Mouse (Mus musculus): ENCODE measurements around the gene Plpp6. TPM values are rescaled to one million over a fixed set of nuclear protein-coding genes. Genes with fewer than 3 reads are reported as not detected.
A peak's percentile ranks its signal among the peaks of the same experiment; 100 is the strongest.
"Not testable (repeated sequence)": the region's sequence is repeated elsewhere in the genome, so short reads cannot be mapped to it uniquely, and the experiment has no call there.

Plpp6 gene
- polyA plus RNA-seq, 1 experiment: 22.9 TPM

DNA sequence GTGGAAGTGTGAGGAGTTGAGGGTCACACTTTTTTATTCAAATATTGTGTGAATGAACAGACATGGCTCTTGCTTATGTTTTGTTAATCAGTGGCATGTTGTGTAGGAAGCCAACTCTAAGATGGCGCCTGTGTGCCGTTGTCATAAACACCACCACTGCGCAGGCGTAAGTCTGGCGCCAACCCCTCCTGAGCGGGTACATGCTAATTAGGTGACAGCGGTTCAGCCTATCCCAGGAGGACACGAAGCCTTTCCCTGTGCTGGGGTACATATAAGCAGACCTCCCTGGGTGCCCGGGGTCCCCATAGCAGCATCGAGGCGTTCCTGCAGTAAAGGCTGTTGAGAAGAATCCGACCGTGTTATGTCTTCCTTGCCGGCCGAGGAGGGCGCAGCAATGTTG is 36.6 kb downstream of the Plpp6 start:
- H3K27ac ChIP-seq (replicated peaks; ENCODE audit: low read depth, low read length); H3K4me1 ChIP-seq (ENCODE audit: control insufficient read depth, insufficient read depth, insufficient read length, low read length); H3K4me3 ChIP-seq (ENCODE audit: insufficient read depth, low read depth, low read length): not testable (repeated sequence)

GRCm38 (mm10) chr19:29008069-29008706 is 44.4 kb downstream of the Plpp6 start:
- H3K4me3 ChIP-seq (ENCODE audit: insufficient read depth, low read depth, low read length): no peak overlapping the region
- H3K4me1 ChIP-seq (ENCODE audit: control insufficient read depth, insufficient read depth, insufficient read length, low read length): no peaks in the 10 kb centered on the region
- H3K27ac ChIP-seq (replicated peaks; ENCODE audit: low read depth, low read length): no peak overlapping the region

GRCm38 (mm10) chr19:29009046-29009445 is 45.3 kb downstream of the Plpp6 start:
- Histone ChIP-seq H3K4me1 (ENCODE audit: control insufficient read depth, insufficient read depth, insufficient read length, low read length) (no peaks in the 10 kb centered on the region), H3K4me3 (ENCODE audit: insufficient read depth, low read depth, low read length) (no peak overlapping the region), H3K27ac (replicated peaks; ENCODE audit: low read depth, low read length) (no peak overlapping the region)

- H3K27ac ChIP-seq (replicated peaks; ENCODE audit: low read depth, low read length): no peak overlapping the region
- H3K4me1 ChIP-seq (ENCODE audit: control insufficient read depth, insufficient read depth, insufficient read length, low read length): peaks cover 2% of the 10 kb centered on the region
- H3K4me3 ChIP-seq (ENCODE audit: insufficient read depth, low read depth, low read length): no peak overlapping the region
Observed at GRCm38 (mm10) chr19:29011355-29011990, 47.7 kb downstream of the Plpp6 start.

- H3K27ac ChIP-seq (replicated peaks; ENCODE audit: low read depth, low read length): peak overlapping the region; percentile 17; the same call in 1 of the 2 replicates
- H3K4me3 ChIP-seq (ENCODE audit: insufficient read depth, low read depth, low read length): no peak overlapping the region
- H3K4me1 ChIP-seq (ENCODE audit: control insufficient read depth, insufficient read depth, insufficient read length, low read length): peaks cover 2% of the 10 kb centered on the region
Observed at GRCm38 (mm10) chr19:29014466-29015055, 50.8 kb downstream of the Plpp6 start.

GRCm38 (mm10) chr19:29015410-29016203 is 51.9 kb downstream of the Plpp6 start:
- H3K4me3 ChIP-seq (ENCODE audit: insufficient read depth, low read depth, low read length): no peak overlapping the region
- H3K27ac ChIP-seq (replicated peaks; ENCODE audit: low read depth, low read length): no peak overlapping the region
- H3K4me1 ChIP-seq (ENCODE audit: control insufficient read depth, insufficient read depth, insufficient read length, low read length): peaks cover 2% of the 10 kb centered on the region

GRCm38 (mm10) chr19:29016204-29016765 is 52.5 kb downstream of the Plpp6 start:
- Histone ChIP-seq H3K27ac (replicated peaks; ENCODE audit: low read depth, low read length) (no peak overlapping the region), H3K4me3 (ENCODE audit: insufficient read depth, low read depth, low read length) (no peak overlapping the region), H3K4me1 (ENCODE audit: control insufficient read depth, insufficient read depth, insufficient read length, low read length) (peaks cover 2% of the 10 kb centered on the region)

Other genes starting within 250 kb of the Plpp6 start
- 1.6 and 3.2 TPM in 2 replicates for gene Slc1a1, start 128.9 kb upstream of the Plpp6 start, polyA plus RNA-seq (2012; ENCODE audit: insufficient read depth, insufficient read length, missing spikeins)
- 27.9 and 41.7 TPM in 2 replicates for gene 4430402I18Rik, start 3.8 kb downstream of the Plpp6 start, polyA plus RNA-seq (2012; ENCODE audit: insufficient read depth, insufficient read length, missing spikeins)
- 28.3 and 35.7 TPM in 2 replicates for gene Cdc37l1, start 26.4 kb downstream of the Plpp6 start, polyA plus RNA-seq (2012; ENCODE audit: insufficient read depth, insufficient read length, missing spikeins)
- gene Ak3, start 84.0 kb downstream of the Plpp6 start, polyA plus RNA-seq (2012; ENCODE audit: insufficient read depth, insufficient read length, missing spikeins): 328 and 347 TPM in 2 replicates
- 11.7 and 12.8 TPM in 2 replicates for gene Rcl1, start 137.4 kb downstream of the Plpp6 start, polyA plus RNA-seq (2012; ENCODE audit: insufficient read depth, insufficient read length, missing spikeins)